Mouse (Mus musculus) left cerebral cortex, postnatal 10 days (tissue): ENCODE measurements around the gene Scamp1. TPM values are rescaled to one million over a fixed set of nuclear protein-coding genes. Genes with fewer than 3 reads are reported as not detected.

Experiments used
- DNase-seq, 2 experiments: peaks; one replicate each; pipeline ENCODE4 v3.0.0; 2021 to 2022; ENCODE audit warnings: low spot score in 2 of 2, mixed read lengths in 1 of 2; ENCODE audit errors: extremely low spot score in 1 of 2
- intact Hi-C: fragments of 180-260 bp; cut with DNase I; formaldehyde crosslinking; loops from one replicate; pipeline ENCODE4 v1.15.1; 2025
- total RNA-seq, 2 experiments: library from RNA; stranded (reverse); gene quantifications; 2 replicates each; pipeline ENCODE4 v1.2.3; 2021

Scamp1 gene
- total RNA-seq, 2 experiments from 2014 or later: 172 to 173 TPM

DNA sequence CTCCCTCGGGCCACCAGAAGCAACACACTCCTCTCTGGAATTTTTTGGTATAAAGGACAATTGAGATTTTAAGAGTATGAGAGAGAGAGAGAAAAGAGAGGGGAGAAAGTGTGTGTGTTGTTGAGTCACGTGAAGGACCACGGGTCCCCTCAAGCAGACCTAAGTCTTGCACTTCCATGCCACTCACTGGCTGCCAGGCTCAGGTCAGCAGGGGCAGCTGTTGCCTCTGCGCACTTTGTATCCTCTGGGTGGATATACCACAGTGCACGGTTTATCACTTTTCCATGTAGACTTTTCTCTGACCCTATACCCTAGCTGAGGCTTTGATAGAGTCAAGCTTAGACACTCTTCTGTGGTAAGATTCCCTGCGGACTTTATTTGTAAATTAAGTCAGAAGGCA is 100.0 kb downstream of the Scamp1 start:
- intact Hi-C loops: no loop called here
- peak in 1 of 2 experiments; percentile 14 for DNase-seq

DNA sequence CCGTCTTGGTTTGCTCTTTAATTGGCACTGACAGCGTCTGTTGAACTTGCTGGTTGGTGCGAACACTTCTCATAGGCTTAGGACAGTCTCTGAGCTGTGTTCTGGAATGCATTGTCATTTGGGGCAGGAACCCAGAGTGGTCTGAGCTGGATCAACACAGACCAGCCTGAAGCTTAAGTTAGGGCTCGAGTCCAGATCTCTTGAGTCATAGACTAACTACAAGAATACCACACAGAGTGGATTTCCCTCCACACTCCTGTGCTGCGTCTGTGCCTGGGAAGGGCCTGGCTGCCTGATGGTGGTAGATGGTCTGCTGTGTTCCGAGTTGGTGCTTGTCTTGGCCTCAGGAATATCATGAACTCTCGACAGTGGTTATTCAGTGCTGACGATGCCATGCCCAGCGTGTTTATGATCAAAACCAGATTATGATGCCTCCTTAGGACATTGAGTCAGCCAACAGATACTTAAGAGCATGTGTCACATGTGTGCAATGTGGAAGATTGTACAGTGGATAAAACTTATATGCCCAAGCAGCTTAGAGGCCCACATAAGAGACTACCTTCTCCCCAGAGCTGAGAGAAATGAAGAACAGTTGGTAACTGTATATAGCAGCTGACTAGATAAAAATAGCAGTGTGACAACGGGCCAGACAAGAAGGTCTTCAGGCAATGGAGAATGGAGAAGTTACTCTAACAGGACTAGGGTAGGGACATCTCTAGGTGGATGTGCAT is 100.8 kb downstream of the Scamp1 start:
- intact Hi-C loops: no loop called here
- DNase-seq: peak in 1 of 2 experiments; percentile 6

DNA sequence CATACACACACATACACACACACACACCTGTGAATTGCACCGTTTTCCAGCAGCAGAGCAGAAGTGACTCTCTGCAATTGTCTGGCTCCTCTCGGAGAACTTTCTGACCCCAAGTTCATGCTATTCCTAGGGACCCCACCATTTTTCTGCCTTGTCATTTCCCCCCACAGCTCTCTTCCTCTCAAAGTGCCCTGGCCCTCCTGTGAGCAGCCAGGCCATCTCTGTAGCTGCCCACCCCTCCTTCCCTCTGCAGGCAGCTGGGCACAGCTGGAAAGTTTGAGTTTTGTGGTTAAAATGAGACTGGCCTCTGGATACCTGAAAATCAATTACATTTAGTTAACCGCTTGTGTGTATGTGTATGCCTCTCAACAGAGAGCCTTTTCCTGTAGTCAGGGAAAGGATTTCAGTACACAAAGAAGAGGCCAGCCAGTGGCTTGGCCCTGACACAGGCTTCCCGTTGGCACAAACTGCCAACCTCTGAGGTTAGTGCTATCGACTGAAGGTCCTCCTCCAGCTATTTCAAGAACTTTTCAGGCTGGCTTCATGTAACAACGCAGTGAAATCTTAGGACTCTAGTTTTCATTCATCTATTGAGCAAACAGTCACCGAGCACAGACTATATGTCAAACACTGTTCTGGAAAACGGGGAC is 102.2 kb downstream of the Scamp1 start:
- intact Hi-C loops: no loop called here
- peak in 1 of 2 experiments; percentile 16 for DNase-seq

DNA sequence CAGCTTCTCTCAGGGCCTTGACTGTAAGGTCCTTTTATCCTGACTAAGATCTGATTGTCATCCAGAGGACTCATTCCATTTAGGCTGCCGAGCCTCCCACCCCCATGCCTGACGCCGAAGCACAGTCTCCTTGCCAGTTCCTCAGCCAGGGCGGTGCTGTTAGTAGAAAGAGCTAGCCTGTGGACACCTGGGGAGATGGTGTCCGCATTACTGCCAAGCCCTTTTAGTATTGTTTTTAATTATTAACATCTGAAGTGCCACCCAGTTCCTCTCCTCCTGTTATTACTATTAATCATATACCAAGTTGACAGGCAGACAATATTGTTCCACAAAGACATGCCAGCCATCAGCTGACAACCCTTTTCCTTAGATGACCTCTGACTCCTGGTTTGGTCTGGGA is 103.6 kb downstream of the Scamp1 start:
- intact Hi-C loops: no loop called here
- DNase-seq: peak in 1 of 2 experiments; percentile 33

DNA sequence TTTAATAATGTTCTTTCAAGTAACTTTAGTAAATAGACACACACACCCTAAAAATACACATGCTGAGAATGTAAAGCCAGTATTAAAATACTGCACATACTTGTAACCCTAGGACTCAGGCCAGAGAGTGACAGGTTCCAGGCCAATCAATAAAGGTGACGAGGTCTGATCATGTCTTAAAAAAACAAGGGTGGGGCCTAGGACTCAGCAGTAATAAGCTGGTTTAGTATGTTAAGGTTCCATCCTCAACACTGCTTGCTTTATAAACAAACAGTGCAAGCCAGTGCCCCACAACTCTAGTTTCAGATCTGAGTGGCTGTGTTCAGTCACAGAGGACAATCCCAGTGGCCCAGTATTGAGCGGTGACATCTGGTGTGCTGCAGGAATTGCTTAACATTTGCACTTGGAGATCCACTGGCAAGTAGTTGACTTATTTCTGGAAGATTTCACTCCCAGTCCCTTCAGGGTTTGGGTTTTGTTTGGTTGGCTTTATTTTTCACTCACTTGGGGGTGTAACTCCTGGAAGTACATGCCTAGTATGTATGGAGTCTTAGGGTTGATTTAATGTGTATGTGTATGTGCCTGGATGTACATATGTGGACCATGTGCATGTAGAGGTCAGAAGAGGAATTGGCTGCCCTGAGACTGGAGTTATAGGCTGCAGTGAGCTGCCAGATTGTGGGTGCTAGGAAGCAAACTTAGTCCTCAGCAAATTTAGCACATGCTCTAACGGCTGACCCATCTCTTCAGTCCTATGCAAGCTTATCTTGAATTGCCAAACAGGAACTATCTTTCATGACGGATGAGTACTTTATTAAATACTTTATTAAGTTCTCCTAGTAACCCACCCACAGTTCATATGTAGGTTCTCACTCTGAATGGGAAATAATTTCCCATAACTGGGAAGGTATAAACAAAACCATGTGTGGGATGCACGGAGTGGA is 104.9 kb downstream of the Scamp1 start:
- intact Hi-C loops: no loop called here
- peak in 1 of 2 experiments; percentile 9 for DNase-seq

DNA sequence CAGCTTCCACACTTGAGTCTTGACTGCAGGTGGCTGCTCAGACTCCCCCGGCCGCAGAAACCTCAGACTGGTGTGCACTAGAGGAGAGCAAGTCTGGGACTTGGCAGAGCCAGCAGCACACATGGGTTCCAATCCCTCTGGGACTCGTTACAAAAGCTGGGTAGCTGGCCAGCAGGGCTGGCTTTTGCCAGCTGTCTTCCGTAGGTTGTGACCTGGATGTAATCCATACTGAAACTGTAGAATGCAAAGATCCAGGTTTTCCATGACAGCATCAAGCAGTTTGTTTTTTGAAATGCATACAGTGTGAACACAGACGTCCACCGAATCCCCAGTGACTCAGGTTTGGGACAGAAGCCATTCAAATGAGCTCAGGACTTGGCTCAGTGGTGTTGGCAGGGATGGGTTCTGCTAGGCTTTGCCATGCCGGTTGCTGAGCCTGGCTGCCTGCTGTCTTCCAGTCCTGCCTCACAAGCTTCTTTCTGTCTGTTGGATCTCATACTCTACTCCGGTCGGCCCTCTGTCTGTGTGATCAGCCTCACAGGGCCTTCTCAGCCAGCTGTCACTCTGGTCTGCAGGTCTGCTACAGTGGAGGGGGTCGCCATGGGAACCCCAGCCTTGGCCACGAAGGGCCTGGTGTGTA is 107.1 kb downstream of the Scamp1 start:
- intact Hi-C loops: no loop called here
- peak; percentile 50 to 60 for DNase-seq

DNA sequence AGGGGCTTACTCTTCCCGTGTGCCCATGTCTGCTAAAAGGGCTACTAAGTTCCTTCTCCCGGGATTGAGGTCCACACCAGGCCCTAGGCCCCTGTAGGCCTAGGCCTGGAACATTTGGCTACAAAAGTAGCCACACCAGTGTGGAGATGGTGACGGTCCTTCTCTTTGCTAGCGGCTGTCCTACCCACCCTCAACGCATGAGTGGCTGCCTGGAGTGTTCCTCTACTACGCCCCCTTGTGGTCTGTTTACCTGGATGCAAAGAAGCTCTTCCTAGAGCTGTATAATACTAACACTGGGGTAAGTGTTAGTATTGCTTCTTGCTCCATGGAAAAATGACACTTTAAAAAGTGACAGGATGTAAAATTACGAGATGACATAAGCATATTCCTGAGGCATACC is 108.5 kb downstream of the Scamp1 start:
- intact Hi-C loops: no loop called here
- no peak for DNase-seq

DNA sequence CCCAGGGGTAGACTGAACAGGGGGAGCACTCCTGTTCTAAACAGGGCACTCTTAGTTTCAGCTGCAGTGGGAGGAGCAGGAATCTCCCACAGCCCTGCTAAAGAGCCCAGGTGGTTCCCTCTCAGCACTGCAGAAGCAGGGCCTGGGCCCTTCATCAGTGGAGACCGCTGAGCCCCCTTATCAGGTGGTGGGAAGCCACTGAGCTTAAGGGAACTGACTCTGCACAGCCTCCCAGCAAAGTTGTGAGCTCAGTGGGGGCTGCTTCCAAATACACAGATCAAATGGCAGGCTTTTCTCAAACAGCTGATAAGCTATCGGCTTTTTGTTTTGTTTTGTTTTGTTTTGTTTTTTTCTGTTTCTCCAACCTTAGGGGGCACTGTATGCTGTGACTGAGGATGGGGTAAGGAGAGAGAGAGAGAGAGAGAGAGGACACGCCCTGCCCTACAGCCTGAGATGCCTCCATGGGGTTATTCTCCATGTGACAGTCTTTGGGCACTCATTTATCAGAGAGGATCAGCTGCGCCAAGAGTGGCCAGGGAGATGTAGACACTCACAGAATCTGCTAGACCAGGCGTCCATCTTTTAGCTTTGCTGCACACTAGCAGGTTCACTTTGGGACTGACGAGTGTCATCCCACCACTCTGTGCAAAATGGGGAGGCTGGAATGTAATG is 110.1 kb downstream of the Scamp1 start:
- intact Hi-C loops: no loop called here
- no peak for DNase-seq

DNA sequence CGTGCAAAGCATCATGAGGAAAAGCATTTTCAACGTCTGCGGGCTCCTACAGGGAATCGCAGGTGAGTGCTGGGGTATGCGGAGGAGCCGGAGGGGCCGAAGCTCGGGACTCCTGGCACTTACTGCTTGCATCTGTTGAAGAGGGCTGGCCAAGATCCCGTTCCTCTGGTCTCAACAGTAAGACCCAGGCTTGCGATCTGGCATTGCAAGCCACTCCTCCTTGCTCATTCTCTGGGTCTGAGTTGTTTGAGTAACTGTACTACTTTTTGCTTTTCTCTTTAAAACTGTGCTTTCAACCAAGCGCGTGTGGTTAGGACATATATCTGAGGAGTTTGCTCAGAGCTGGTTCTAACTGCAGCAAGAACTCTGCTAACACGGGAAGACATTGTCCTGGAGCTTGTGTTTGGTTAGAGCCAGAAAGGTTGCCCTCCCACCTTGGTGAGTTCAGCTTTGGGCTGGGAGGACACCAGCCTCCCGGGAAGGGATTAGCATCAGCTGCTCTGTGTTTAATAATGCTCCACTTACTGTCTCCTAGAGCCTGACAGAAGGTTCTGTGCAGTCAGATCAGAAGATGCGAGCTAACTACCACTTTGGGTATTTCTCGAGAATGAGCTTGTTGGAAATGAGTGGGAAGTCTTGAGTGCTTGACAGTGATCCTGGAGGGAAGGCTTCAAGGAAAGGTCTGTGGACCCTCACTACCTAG is 110.9 kb downstream of the Scamp1 start:
- intact Hi-C loops: no loop called here
- no peak for DNase-seq

DNA sequence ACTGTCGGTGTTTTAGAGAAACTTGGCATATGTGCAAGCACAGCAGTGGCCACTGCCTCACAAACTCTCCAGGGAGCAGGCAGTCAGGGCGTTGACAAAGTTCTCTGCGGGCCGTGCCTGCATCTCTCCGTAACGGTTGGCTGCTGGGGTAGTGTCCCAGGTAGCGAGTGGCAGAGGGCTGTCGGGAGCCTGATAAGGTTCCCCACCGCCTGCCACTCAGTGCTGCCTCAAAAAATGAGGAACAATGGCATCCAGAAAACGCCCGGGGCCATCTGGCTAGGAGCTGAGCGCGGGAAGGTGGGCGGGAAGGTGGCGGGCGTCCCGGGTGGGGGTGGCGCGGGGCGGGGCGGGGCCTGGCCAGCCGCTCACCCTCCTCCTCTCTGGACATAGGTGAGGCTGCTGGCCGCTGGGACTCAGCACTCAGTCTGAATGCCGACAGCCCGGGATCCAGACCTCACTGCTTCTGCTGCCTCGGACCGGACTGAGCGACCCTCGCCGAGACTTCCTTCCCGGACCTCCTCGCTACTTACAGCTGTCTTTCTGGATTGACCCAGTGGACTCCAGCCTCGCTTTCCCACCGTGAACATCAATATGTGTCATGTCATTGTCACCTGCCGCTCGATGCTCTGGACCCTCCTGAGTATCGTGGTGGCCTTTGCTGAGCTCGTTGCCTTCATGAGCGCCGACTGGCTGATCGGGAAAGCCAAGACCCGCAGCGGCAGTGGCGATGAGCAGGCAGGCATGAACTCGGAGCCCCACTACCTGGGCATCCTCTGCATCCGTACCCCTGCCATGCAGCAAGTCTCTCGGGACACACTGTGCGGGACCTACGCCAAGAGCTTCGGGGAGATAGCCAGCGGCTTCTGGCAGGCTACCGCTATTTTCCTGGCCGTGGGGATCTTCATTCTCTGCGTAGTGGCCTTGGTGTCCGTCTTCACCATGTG is 111.8 kb downstream of the Scamp1 start:
- peak in 1 of 2 experiments; percentile 59 for DNase-seq
- intact Hi-C loops: no loop called here

DNA sequence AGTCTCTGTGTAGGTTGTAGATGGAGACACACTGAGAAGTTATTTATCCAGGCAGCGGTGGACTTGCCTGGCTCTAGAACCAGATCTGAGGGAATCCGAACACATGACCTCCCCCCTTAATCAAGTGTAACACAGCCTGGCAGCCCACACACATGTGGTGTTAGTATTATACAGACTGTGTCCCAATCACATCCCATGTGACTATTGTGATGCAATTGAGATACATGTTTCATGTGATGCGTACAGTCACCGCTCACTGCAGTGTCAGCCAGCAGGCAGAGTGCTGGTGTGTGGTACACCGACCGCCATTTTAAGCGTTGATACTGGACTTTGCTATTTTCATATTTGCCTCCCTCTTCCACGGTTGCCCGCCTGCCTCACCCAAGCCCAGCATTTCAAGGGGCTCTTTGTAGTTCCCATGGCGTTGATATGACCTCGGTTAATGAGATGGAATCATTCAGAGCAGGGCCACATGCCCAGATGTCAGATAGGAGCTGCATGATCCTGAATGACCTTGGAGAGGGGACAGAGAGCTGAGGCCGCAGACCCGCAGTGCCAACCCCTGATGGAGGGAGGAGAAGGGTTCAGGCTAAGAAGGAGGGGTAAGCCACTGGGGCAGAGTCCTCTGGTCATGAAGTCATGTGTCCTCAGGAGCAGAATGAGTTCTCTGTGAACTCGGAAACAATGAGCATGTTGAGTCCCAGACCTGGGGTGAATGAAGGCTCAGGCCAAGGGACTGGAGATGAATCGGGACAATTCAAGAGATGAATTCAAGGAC is 112.9 kb downstream of the Scamp1 start:
- intact Hi-C loops: no loop called here
- DNase-seq: no peak

DNA sequence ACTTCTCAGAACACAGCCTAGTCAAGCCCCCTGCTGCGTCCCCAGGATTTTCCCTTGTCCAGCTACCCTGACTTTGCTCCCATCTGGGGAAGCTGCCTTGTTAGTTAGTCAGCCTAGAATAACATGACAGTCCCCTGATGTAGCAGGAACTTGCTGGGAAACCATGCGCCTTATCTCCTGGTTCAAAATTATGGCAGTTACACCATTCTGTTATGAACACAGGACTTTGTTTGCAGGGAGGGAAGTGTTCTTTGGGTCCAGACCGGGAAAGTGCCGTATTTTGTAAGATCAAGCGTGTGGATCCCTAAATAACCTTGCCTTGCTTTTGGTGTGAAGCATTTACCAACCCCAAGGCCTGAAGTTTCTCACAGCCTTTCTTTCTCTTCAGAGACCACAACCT is 114.0 kb downstream of the Scamp1 start:
- intact Hi-C loops: no loop called here
- no peak for DNase-seq

DNA sequence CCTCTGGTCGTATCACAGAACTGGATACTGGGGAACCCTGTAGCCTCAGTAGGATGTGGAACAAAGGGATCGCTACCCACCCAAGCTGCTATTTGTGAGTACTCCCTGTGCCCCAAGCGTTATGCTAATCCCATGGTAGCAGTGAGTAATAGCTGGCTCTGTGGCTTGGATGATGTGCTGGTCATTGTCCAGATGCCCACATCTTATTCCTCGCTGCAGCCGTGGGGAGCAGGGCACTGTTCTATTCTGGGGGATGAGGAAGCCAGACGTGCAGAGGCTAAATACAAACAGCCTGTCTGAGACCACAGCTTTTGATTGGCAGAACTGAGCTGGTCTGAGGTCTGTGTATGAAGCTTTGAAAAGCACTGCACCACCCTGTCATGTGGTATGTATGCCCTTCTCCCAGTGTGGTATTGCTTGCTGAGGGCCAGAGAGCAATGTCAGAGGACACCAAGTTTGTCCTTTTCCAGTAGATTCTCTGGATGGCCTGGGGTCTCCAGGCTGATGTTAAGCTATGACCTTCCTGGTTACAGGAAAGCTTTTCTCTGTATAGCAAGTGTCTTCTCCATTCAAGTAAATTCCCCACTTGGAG is 116.2 kb downstream of the Scamp1 start:
- intact Hi-C loops: no loop called here
- DNase-seq: no peak

DNA sequence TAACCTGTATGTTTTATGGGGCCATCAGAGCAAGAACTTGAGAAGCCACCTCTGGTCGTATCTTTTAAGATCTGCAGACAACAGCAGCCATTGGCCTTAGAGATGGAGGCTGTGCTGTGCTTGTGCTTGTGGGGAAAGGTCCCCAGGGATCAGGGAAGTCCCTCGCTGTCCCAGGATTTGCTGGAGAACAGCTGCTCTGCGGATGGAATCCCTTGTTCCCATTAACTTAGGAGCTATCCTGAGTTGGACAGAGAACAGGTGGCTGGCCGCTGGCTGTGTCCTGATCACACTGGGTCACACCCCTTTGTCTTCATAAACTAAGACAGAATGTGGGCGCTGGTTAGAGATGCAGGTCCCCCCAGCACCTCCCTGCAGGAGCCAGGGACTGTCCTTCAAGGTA is 117.3 kb downstream of the Scamp1 start:
- DNase-seq: no peak
- intact Hi-C loops: no loop called here

DNA sequence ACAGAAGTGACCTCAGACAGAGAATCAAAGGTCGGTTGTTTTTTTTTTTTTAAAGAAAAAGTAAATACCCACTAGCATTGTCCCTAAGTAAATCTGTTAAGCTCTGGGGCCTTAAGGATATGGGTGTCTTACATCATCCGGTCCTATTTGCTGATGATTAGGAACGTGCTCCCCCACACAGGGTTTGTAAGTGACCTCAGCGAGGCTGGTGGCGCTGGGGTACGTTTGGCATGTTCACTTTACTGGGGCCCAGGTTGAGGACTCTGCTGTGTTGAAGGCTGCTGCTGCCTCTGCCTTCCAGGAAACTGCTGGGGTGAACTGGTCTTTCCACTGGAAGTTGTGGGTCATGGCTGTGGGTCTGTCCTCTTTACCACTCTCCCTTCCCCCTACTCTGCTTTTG is 121.2 kb downstream of the Scamp1 start:
- intact Hi-C loops: no loop called here
- no peak for DNase-seq
